ENCODE assay signal across 19 mouse cellular contexts in genomic region chr10:125673637-125674036, GRCm38 (mm10).
DNase-seq lines count a peak whose midpoint lies in the region; ATAC-seq lines count a peak whose summit lies in the region.
"Had no signal": no experiment of that assay in that cellular context is flagged by ENCODE, and none has a peak within 500 bp of the region (broad histone marks: within the 10 kb centered on the region; RNA-seq: fewer than 3 reads in every experiment).

No protein-coding gene starts in this region.

- 27% methylated on average over 11 of the region's 11 CpGs for WGBS in kidney, embryonic 15.5 days

- H3K9ac ChIP-seq in kidney, embryonic 15.5 days = no peak overlapping the region
- H3K9ac ChIP-seq: forebrain, embryonic 13.5 days; limb, embryonic 12.5 days; liver, embryonic 13.5 days; lung, embryonic 15.5 days had no signal

- H3K4me2 ChIP-seq in kidney, embryonic 15.5 days = no peak overlapping the region
- H3K4me2 ChIP-seq: forebrain, embryonic 13.5 days; heart, embryonic 11.5 days; limb, embryonic 12.5 days; liver, embryonic 13.5 days; lung, embryonic 15.5 days had no signal

- H3K27ac ChIP-seq in kidney, embryonic 15.5 days = no peak overlapping the region
- H3K27ac ChIP-seq: forebrain, embryonic 13.5 days; layer of hippocampus, adult 2 months; left cerebral cortex, adult 2 months; limb, embryonic 12.5 days; liver, embryonic 13.5 days; lung, embryonic 15.5 days; macrophage had no signal

- ATAC-seq in kidney, embryonic 15.5 days (replicated peaks; ENCODE audit: low FRiP score) = peak; percentile 75
- ATAC-seq: forebrain, embryonic 13.5 days had no signal

- no peaks in the 10 kb centered on the region for H3K36me3 ChIP-seq in kidney, embryonic 15.5 days
- H3K36me3 ChIP-seq: limb, embryonic 12.5 days; liver, embryonic 13.5 days; lung, embryonic 15.5 days had no signal

- no peaks in the 10 kb centered on the region for H3K27me3 ChIP-seq in kidney, embryonic 15.5 days
- H3K27me3 ChIP-seq: forebrain, embryonic 13.5 days; limb, embryonic 12.5 days; liver, embryonic 13.5 days; lung, embryonic 15.5 days had no signal

- peaks cover 7% of the 10 kb centered on the region for H3K4me1 ChIP-seq in kidney, embryonic 15.5 days
- H3K4me1 ChIP-seq: forebrain, embryonic 13.5 days; liver, embryonic 13.5 days; lung, embryonic 15.5 days had no signal

- H3K4me3 ChIP-seq in kidney, embryonic 15.5 days (replicated peaks) = no peak overlapping the region
- H3K4me3 ChIP-seq: forebrain, embryonic 13.5 days; layer of hippocampus, adult 2 months; left cerebral cortex, adult 2 months; limb, embryonic 12.5 days; liver, embryonic 13.5 days; lung, embryonic 15.5 days; myocyte had no signal

- no peak for DNase-seq in kidney, adult 18-20 months
- DNase-seq in Muller cell, postnatal 12 days (ENCODE audit: inconsistent ontology term) = peak; percentile 44
- DNase-seq in embryo, embryonic 10.5 days (ENCODE audit: low spot score) = peak; percentile 26
- peak; percentile 55 for DNase-seq in mesoderm, embryonic 11.5 days (ENCODE audit: low read depth, low spot score)
- DNase-seq in frontal cortex, postnatal 14 days (ENCODE audit: low spot score in 2 of 2) = no peak
- no peak for DNase-seq in right cerebral cortex, postnatal 36 days (ENCODE audit: low spot score in 2 of 2)
- DNase-seq: cerebellum, postnatal 25 days; liver, embryonic 13.5 days; midbrain, embryonic 14.5 days; thymus, postnatal 25 days had no signal

- 0 out of 2 replicates have a peak, but pooled peaks cover 5% of the 10 kb centered on the region for H3K9me3 ChIP-seq in kidney, embryonic 15.5 days (replicated peaks)
- H3K9me3 ChIP-seq: forebrain, embryonic 13.5 days; limb, embryonic 12.5 days; liver, embryonic 13.5 days; lung, embryonic 15.5 days had no signal

Comparison
In these comparisons a context has a peak if more than half of its experiments do, and no peak if none do; other contexts are left out.
1. DNase-seq: peak in Muller cell, postnatal 12 days (single experiment), embryo, embryonic 10.5 days (single experiment) and mesoderm, embryonic 11.5 days (single experiment); none in kidney, adult 18-20 months (single experiment), frontal cortex, postnatal 14 days (0 of 2) and right cerebral cortex, postnatal 36 days (0 of 2).